Mouse (Mus musculus) granulocyte monocyte progenitor cell, adult 5-6 weeks (primary cell): Measurements from ENCODE around the gene Hat1. TPM values are rescaled to one million over a fixed set of nuclear protein-coding genes. Genes with fewer than 3 reads are reported as not detected.
"Not testable (repeated sequence)": the region's sequence is repeated elsewhere in the genome, so short reads cannot be mapped to it uniquely, and the experiment has no call there.

Experiments used
- ATAC-seq: replicated peaks from 2 replicates; pipeline ENCODE4 v1.8.0; 2016; ENCODE audit warnings: mild to moderate bottlenecking, moderate TSS enrichment, inconsistent platforms; ENCODE audit not compliant: poor library complexity, severe bottlenecking
- total RNA-seq, 2 experiments: library from RNA; stranded (forward) in 1 of 2; stranded (reverse) in 1 of 2; fragments of 200-712, 200-1000 nt in 1 of 2; fragments of >200 nt in 1 of 2; fragmentation: Nextera tagmentation in 1 of 2; gene quantifications; 2 replicates each; pipeline ENCODE4 v1.2.3; 2014 to 2017

Hat1 gene
- total RNA-seq (2014; fragmentation: Nextera tagmentation) (118 and 134 TPM in 2 replicates), total RNA-seq (2017) (194 and 208 TPM in 2 replicates)

DNA sequence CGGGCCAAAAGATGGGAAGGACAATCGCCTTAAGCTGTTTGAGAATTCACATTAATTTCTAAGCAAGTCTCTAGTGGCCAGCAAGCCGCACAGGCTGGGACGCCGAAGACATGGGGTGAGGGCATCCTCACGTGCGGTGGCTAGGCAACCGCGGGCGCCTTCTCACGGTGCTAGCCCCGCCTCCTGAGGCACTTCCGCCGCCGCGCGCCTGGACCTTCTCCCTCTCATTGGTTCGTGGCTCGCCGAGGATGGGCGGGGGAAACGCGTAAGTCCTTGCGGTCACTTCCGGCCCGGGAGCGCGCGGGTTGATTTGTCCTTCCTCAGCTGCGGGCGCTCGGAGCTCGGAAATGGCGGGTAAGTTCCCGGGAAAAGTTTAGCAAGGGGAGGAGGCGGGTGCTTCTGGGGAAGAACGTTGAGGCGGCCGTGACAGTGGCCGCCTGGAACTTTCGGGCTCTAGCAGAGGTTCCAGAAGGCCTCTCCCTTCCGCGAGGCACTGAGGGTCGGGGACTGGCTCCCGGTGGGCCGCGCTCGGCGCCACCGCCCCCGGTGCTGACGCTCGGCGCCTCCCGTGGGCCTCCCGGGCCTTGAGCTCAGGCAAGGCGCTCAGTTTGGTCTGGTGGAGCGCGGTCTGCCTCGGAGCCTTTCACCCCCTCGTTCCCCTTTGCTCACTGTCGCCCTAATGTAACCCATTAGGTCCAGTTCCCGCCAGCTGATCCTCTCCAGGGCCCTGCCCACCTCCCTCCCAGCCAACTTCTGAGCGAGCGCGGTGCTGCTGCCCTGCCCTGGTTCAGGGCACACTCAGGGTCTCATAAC is at the start of gene Hat1:
Hat1 (plus strand) TSS at position 8 of the 813 bp plus-strand sequence.
- peak; percentile 98 for ATAC-seq

DNA sequence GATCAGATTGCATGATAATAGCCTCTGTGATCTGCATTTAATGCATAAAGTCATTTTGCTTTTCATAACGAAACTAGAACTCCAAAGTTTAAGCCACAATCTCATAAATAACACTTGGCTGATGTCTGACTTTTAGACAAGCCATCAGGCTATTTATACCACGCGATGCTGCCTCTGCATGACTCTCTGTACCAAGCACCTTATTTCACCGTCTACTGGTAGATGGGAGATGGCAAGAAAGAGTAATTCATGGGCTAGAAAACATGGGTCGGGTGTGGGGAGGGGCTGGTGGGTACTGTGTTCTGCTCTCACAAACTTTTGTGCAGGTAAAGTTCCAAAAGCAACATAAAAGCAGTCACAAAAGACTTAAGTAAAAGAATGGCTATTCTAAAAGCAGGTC is 48.6 kb upstream of the Hat1 start:
- ATAC-seq, result no peak

DNA sequence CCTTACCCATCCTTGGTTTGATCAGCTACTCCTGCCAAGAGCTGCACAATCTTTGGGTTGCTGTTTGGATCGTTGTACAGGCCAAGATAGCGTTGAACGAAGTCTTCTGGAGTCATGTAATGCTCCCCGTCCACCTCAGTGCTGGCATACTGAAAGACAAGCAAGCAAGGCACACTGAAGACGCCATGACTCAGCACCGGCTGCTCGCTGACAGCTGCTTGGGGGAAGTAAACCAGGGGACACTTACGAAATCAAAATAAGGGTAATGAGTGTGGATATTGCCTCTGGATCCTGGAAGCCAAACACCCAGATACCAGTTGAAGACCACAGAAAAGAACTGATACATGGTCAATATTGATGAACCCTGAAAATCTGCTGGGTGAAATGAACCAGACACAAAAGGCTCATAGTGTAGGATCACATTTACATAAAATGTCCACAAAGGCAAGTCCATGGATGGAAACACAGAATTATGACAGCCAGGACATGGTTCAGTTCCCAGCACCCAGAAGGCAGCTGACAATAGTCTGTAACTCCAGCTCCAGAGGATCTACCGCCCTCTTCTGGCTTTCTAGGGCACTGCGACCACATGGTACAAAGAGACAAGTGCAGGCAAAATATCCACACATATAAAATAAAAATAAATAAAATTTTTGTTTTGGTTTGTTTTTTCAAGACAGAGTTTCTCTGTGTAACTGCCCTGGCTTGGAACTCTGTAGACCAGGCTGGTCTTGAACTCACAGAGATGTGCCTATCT is 44.7 kb upstream of the Hat1 start:
- peak; percentile 98 for ATAC-seq

DNA sequence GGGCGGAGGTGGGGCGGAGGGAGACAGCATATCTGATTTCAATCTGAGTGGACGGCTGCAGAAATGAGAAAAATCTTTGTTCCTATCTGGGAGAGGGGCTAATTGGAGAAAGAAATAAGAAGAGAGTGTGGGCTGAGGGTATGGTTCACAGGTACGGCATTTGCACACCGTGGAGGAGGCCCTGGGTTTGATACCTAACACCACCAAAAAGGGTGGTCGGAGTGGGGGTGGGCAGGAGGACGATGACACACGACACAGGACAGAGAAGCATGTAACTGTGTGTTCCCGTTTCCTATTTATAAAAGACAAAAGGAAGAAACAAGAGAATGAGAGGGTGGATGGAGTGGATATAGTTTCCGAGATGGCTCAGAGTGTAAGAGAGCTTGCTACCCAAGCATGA is 41.6 kb upstream of the Hat1 start:
- no peak for ATAC-seq

DNA sequence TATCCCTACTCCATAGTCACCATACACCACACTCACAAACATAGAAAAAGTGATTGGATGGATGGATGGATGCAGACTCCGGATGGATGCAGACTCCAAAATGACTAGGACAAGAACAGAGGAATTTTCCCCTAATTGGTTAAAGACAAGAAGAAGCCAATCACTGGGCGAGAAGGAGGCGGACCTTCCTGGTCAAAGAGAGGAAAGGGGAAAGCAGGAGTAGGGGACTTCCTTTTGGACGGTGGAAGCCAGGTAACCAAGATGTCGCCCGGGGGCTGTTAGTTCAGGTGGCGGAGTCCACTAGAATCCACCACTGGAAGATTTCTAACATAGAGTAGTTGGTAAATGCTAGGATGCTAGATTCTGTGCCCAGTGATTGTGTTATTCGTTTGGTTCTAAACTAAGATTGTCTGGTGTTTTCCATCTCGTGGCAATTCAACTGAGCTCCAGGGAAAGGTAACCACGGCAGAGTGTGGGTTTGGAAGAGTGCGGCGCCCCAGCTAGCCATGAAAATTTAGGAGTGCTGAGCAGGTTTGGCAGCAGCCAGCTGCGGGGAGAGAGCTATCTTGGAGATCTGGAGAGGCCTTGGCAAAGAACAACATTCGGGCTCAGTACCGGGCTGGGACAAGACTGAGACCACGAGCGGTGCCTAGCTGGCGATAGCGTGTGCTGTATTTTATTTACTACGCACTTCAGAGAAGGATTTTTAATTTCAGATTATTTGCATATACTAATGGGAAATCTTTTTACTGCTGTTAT is 40.8 kb upstream of the Hat1 start:
- ATAC-seq, result no peak

DNA sequence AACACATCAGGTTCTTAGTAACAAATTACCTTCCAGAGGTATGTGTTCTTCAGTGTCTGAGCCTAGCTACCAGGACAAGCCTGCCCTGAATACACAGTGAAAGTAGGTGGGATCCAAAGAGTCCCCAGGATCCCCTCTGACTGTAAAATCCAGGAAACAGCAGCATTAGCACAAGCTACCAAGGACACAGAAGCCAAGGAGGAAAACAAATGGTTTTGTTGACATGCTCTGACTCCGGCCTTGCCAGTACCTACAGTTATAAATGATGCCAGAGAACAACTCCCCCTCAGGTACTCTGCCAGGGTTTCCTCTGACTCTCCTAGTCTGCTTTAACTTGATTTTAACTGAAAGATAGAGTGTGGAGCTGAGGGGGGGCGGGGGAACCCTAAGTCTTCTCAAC is 39.2 kb upstream of the Hat1 start:
- no peak for ATAC-seq

DNA sequence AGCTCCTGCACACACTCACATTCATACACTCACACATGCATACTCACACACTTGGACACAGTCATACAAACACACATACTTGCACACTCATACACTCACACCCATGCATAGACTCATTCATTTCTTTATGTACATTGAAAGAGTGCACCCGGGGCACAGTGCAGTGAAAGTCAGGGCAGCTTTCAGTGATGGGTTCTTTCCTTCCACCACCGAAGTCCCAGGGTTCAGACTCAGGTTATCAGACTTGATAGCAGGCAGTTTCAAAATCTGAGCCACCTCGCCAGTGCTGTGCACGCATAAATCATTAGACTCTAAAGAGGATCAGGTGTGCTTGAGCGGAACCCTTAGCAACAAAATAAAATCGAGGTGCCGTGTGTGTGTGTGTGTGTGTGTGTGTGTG is 38.6 kb upstream of the Hat1 start:
- no peak for ATAC-seq

DNA sequence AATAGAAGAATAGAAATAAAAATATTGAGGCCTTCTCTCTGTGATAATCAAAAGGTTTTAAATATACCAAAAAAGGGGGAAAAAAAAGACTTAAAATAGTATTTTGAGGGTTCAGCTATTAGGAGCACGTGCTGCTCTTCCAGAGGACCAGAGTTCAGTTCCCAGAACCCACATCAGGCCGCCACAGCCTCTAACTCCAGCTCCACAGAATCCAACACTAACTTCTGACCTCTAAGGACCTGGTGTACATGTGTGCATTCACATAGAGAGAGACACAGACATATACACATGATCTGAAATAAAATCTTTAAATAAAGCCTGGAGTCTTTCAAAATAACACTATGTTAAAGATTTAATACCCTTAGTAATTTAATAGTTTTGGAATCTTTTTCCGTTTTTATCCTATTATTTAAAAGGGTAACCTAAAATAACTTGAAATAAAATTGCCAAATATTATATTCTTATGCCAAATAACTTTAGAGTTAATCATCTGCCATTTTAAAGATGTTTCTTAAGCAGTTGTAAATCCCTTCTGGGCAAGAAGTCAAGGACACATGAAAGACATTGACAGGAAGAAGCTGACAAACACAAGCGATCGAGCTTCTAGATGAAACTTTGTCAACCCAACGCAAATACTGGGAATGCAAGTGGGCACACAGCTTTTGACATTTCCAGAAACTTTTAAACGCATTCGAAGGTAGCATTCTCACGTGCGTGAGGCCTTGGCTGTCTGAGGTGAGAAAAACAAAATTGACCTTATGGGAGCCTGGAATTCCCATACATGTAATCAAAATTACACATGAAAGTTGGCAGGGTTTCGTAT is 37.6 kb upstream of the Hat1 start:
- ATAC-seq, result no peak

DNA sequence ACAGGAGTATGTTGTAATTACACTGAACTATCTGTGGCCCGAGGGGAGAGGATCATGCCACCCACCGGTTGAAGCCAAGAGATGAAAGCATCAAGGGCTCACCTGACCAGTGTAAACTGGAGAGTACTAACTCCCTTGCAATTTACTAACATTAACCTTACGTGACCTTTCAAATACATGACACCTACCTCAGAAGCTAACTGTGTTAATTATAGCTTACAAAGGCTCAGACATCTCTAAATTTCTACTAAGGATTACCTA is 37.1 kb upstream of the Hat1 start:
- ATAC-seq, result no peak

DNA sequence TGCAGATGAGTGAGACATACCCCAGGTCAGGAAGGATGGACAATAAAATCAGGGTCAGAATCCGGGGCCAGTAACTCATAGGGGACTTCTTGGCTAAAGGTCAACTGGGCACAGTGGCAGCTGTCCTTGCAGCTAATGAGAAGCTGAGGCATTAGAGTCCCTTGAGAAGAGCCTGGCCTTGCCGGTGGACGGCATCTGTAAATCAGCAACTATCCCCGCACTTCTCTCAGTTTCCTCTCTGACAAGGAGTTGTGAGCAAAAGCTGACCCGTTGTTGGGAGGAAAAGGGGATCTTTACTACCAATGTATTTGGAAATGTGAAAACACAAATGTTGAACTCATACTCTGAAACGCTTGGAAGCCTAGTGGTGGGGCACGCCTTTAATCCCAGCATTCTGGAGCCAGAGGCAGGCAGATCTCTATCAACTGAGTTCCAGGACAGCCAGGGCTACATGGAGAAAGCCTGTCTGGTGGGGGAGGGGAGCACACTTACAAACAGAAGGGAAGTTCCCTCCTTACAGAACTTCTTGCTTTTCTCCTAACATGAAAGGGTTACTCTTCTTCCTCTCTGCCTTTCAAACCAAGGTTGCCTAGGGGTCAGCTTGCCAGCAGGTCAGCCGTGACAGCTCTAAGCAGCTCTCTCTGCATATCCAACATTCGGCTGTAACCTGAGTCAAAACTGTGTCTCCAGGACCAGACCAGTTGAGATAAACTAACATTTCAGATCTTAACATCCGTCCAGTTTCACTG is 35.3 kb upstream of the Hat1 start:
- ATAC-seq, result peak; percentile 56

DNA sequence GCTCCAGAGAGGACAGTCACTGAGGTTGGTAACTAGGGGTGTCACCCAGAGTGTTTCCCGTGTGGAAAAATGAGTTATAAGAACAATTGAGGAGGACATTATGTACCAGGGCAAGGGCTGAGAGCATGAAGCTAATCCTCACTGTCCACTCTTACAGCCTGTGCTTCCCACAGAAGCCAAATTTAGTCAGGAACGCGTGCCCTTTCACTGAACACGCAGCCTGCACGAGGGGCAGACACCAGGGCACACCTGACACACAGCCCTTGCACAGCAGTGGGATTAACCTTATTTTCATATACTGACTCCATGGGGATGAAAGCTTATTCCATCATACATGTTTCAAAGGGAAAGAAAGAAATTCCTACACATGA is 34.7 kb upstream of the Hat1 start:
- peak; percentile 17; the same call in 1 of the 2 replicates for ATAC-seq

DNA sequence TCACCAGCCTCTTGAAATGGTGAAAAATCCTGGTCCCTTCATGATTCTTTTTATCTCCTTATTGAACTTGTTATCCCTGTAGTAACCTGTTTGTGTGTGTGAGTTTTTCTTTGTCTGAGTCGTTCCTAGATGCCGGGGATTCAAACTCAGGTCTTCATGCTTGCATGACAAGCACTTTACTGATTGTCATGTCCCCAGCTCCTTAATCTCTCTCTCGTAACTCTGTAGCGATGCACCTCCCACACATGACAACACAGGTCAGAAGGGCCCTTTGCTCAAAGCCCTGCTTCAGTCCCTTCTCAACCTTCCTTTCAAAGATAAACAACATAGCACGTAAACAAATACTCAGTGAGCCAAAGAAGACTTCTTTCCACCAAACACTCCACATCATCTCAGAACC is 30.4 kb upstream of the Hat1 start:
- no peak for ATAC-seq

DNA sequence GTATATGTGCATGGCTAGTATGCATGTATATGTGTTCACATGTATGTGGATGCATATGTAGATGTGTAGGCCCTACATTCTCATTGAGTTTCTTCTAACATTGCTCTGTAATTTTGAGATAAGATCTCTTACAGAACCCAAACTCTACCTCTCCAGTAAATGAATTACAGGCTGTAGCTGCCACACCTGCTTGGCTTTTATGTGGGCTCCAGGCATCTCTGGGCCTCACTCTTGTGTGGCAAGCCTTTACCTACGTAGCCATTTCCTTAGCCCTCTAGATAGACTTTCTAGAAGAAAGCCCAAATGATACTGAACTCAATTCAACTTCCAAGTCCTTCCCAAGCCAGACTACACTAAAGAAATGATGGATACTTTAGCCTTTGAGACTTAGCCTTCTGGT is 28.6 kb upstream of the Hat1 start:
- ATAC-seq, result no peak

DNA sequence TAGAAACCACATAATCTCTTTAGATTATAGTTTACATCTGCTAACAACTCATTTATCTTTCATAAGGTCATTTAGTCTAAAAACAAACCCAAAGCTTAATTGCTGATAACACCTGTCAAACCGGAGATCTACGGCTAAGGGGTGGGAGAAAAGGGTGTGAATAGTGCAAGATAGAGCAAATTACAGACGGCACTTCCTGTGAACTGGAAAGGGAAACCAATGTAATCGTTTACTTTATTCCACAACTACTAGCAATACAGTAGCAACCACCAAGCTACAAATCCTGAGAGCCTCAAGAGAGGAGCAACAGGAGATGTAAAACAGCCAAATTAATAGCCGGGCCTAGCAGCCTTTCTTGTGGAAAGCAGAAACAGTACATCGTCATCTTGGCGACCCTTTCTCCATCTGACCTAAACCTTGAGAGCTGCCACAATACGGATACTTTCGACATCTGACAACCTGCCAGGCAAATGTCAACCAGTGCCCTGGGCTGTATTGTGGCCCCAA is 22.1 kb upstream of the Hat1 start:
- peak; percentile 4; the same call in 1 of the 2 replicates for ATAC-seq

DNA sequence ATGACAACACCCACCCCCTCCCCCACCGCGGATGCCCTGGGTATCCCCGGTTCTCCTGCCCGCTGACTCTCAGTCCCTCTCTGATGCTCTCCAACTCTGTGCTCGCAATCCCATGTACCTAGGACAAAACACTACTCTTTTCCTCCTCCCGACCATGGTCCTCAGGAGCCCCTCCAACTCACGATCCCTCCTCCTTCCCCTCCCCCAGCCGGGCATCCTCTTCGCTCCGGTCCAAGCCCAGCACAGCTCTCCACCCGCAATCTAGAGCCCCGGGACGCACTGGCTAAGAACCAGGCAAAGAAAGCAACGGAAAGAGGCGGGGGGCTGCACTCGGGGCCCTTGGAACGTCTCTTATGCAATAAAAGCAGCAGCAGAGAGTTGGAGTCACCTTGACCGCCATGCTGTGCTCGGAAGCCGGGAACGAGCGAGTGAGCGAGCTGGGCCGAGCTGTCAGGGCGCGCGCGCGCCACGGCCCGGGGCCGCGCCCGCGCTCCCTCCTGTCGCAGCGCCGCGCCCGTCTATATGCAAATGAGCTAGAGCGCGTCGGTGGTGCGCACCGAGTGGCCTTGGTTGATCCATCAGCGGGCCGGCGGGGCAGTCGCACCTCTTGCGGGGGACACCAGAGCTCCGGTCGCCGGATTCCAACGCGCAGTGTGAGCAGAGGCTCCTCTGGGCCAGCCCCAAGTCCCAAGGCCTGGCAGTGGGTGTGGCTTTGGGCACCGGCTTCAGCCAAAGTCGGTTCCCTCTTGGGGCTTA is 21.5 kb upstream of the Hat1 start, which contains the start of gene Slc25a12:
Slc25a12 (minus strand) TSS at position 625 of the 756 bp plus-strand sequence.
- peak; percentile 95 for ATAC-seq

DNA sequence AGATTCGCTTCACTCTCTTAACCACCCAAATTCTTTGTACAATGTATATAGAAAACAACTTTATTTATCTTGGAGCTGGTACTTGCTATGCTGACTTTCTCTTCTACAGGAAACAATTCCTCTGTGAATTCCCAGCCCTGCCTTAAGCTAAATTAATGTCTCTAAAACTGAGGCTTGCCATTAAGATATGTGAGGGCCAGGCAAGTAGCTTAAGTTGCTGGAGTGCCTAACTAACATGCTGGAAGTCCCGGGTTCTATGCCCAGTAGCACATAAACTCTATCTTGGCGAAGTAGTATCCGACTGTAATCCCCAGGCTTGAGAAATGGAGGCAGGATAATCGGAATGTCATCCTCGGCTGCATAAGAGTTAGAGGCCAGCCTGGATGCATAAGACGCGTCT is 20.7 kb upstream of the Hat1 start:
- ATAC-seq, result peak; percentile 6; the same call in 1 of the 2 replicates

DNA sequence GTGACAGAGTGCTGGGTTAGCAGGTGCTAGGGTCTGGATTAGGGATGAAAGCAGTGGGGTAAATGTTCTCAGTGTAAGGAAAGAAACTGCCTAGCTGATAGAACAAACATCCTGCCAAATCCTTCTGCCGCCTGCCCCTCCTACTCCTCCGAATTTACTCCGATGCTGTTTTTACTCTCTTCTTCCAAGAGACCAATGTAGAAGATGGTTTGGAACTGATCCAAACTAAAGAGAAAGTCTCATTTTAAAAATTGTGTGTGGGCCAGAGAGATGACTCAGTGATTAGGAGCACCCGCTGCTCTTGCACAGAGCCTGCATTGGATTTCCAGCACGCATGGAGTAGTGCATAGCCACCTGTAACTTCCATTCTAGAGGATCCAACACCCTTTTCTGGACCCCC is 17.0 kb upstream of the Hat1 start:
- no peak for ATAC-seq

DNA sequence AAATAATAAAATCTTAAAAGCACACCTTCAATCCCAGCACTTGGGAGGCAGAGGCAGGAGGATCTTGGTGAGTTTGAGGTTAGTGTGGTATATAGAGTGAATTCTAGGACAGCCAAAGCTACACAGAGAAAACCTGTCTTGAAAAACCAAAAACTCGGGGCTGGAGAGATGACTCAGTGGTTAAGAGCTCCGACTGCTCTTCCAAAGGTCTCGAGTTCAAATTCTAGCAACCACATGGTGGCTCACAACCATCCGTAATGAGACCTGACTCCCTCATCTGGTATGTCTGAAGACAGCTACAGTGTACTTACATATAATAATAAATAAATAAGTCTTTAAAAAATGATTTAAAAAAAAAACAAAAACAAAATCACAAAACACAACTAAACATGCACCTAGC is 16.5 kb upstream of the Hat1 start:
- ATAC-seq, result not testable (repeated sequence)
